Mouse (Mus musculus) kidney, postnatal 0 days (tissue): Measurements from ENCODE around the gene Xylb. TPM values are rescaled to one million over a fixed set of nuclear protein-coding genes. Genes with fewer than 3 reads are reported as not detected.

ENCODE experiments used
- ATAC-seq: fragments of 200-750 bp; cut with Nextera tagmentation; replicated peaks from 2 replicates; pipeline ENCODE4 v1.8.0; 2017; ENCODE audit warnings: low read depth, moderate number of reproducible peaks, moderate TSS enrichment, moderate library complexity; ENCODE audit not compliant: low FRiP score
- DNase-seq: peaks from one replicate; pipeline ENCODE4 v3.0.0-alpha.2; 2016; ENCODE audit warnings: low spot score
- H3K27ac ChIP-seq: fragments of 300-500 bp; sonication (generic); 2 replicates; pipeline ENCODE4 v1.5.1; 2014; ENCODE audit warnings: mild to moderate bottlenecking
- H3K27me3 ChIP-seq: fragments of 300-500 bp; sonication (generic); 2 replicates; pipeline ENCODE4 v1.6.1; 2014; ENCODE audit warnings: low read length, mixed read lengths; ENCODE audit not compliant: insufficient read depth
- H3K36me3 ChIP-seq: fragments of 300-500 bp; sonication (generic); 2 replicates; pipeline ENCODE4 v1.6.1; 2014; ENCODE audit warnings: low read length, mixed read lengths; ENCODE audit not compliant: insufficient read depth
- H3K4me1 ChIP-seq: fragments of 300-500 bp; sonication (generic); replicated peaks from 2 replicates; pipeline ENCODE4 v1.6.1; 2014; ENCODE audit warnings: antibody characterized with exemption, low read length, mixed read lengths; ENCODE audit not compliant: insufficient read depth
- H3K4me2 ChIP-seq: fragments of 300-500 bp; sonication (generic); 2 replicates; pipeline ENCODE4 v1.6.1; 2014; ENCODE audit warnings: mild to moderate bottlenecking, low read length, moderate library complexity, mixed read lengths
- H3K4me3 ChIP-seq: fragments of 300-500 bp; sonication (generic); replicated peaks from 2 replicates; pipeline ENCODE4 v1.5.1; 2014; ENCODE audit warnings: low read depth, low read length
- H3K9ac ChIP-seq: fragments of 300-500 bp; sonication (generic); 2 replicates; pipeline ENCODE4 v1.6.1; 2014; ENCODE audit warnings: low read depth, low read length
- H3K9me3 ChIP-seq: fragments of 300-500 bp; sonication (generic); replicated peaks from 2 replicates; pipeline ENCODE4 v1.6.1; 2016; ENCODE audit warnings: low read length, inconsistent platforms, mixed read lengths
- CTCF ChIP-seq: IDR thresholded peaks from 2 replicates; pipeline ENCODE4 v1.5.1; 2016; ENCODE audit warnings: antibody characterized with exemption, low read depth, mild to moderate bottlenecking, moderate library complexity
- WGBS: fragments of 180-500 bp; shearing (Covaris S2); extraction: QIAGEN DNeasy Blood & Tissue Kit; methylation state at CpG from one replicate; pipeline ENCODE4 v1.1.7; 2014; 5-methylcytosine and 5-hydroxymethylcytosine counted together
- polyA plus RNA-seq: library from polyadenylated mRNA; unstranded; fragments of >200 nt; fragmentation: Nextera tagmentation; extraction: Ambion mirVana; gene quantifications from 2 replicates; pipeline ENCODE4 v1.2.1, GENCODE M21; 2015

The Xylb gene
- polyA plus RNA-seq, 1 experiment from 2014 or later, result 43.8 TPM

GRCm38 (mm10) chr9:119435855-119436254 is 78.7 kb downstream of the Xylb start:
- DNase-seq (no peak), ATAC-seq (no peak)
- 70% methylated on average over 2 of the region's 2 CpGs for WGBS
- H3K27ac ChIP-seq, result no peak overlapping the region
- peaks cover 37% of the 10 kb centered on the region for H3K36me3 ChIP-seq
- H3K4me3 ChIP-seq, result no peak overlapping the region
- H3K27me3 ChIP-seq, result no peaks in the 10 kb centered on the region
- no peaks in the 10 kb centered on the region for H3K9me3 ChIP-seq
- H3K9ac ChIP-seq, result no peak overlapping the region
- no peaks in the 10 kb centered on the region for H3K4me1 ChIP-seq
- TF ChIP-seq CTCF, result no peak
- H3K4me2 ChIP-seq, result no peak overlapping the region

- Histone ChIP-seq H3K27me3 (no peaks in the 10 kb centered on the region), H3K4me2 (no peak overlapping the region), H3K4me3 (no peak overlapping the region), H3K9me3 (no peaks in the 10 kb centered on the region), H3K27ac (no peak overlapping the region), H3K4me1 (no peaks in the 10 kb centered on the region), H3K36me3 (peaks cover 22% of the 10 kb centered on the region), H3K9ac (no peak overlapping the region)
- 92% methylated on average over 12 of the region's 12 CpGs for WGBS
- DNase-seq, result no peak
- no peak for TF ChIP-seq CTCF
- no peak for ATAC-seq
Observed at GRCm38 (mm10) chr9:119438065-119438464, 80.9 kb downstream of the Xylb start.

GRCm38 (mm10) chr9:119438498-119439000 is 81.4 kb downstream of the Xylb start:
- TF ChIP-seq CTCF, result no peak
- Histone ChIP-seq H3K9ac (no peak overlapping the region), H3K4me1 (no peaks in the 10 kb centered on the region), H3K4me2 (no peak overlapping the region), H3K36me3 (peaks cover 19% of the 10 kb centered on the region), H3K4me3 (no peak overlapping the region), H3K27me3 (no peaks in the 10 kb centered on the region), H3K9me3 (no peaks in the 10 kb centered on the region), H3K27ac (no peak overlapping the region)
- no peak for ATAC-seq
- WGBS, result 90% methylated on average over 9 of the region's 9 CpGs
- no peak for DNase-seq

Other genes starting within 250 kb of the Xylb start
- gene Acaa1b, start 200.3 kb upstream of the Xylb start, polyA plus RNA-seq, result 72.8 and 79.8 TPM in 2 replicates
- not detected in 2 replicates for gene Gm47289, start 198.2 kb upstream of the Xylb start, polyA plus RNA-seq
- 45.6 and 53.7 TPM in 2 replicates for gene Slc22a13, start 148.3 kb upstream of the Xylb start, polyA plus RNA-seq
- 10.8 and 11.0 TPM in 2 replicates for gene Oxsr1, start 35.0 kb upstream of the Xylb start, polyA plus RNA-seq
- 122 and 128 TPM in 2 replicates for gene Acaa1a, start 17.7 kb upstream of the Xylb start, polyA plus RNA-seq
- gene Myd88, start 16.0 kb upstream of the Xylb start, polyA plus RNA-seq, result 26.5 and 29.3 TPM in 2 replicates
- gene Slc22a14, start 8.2 kb downstream of the Xylb start, polyA plus RNA-seq, result 0.34 and 0.38 TPM in 2 replicates
- gene Acvr2b, start 44.7 kb downstream of the Xylb start, polyA plus RNA-seq, result 17.6 and 20.2 TPM in 2 replicates
- 11.2 and 13.9 TPM in 2 replicates for gene Exog, start 87.6 kb downstream of the Xylb start, polyA plus RNA-seq
- gene Scn5a, start 221.6 kb downstream of the Xylb start, polyA plus RNA-seq, result 0.12 and 0.18 TPM in 2 replicates